Mouse (Mus musculus) midbrain, embryonic 10.5 days (tissue): ENCODE data around the gene Zfp39. TPM values are rescaled to one million over a fixed set of nuclear protein-coding genes. Genes with fewer than 3 reads are reported as not detected.
A peak's percentile ranks its signal among the peaks of the same experiment; 100 is the strongest.

Source experiments
- DNase-seq: peaks from one replicate; pipeline ENCODE4 v3.0.0-alpha.2; 2017; ENCODE audit warnings: low spot score
- H3K27ac ChIP-seq: fragments of 300-500 bp; sonication (generic); replicated peaks from 2 replicates; pipeline ENCODE4 v1.5.1; 2016; ENCODE audit warnings: mild to moderate bottlenecking
- H3K27me3 ChIP-seq: fragments of 300-500 bp; sonication (generic); 2 replicates; pipeline ENCODE4 v1.6.1; 2016; ENCODE audit warnings: low read depth, mild to moderate bottlenecking; ENCODE audit not compliant: poor library complexity, severe bottlenecking
- H3K36me3 ChIP-seq: fragments of 300-500 bp; sonication (generic); 2 replicates; pipeline ENCODE4 v1.6.1; 2016; ENCODE audit warnings: mild to moderate bottlenecking, moderate library complexity
- H3K4me1 ChIP-seq: fragments of 300-500 bp; sonication (generic); 2 replicates; pipeline ENCODE4 v1.6.1; 2016
- H3K4me3 ChIP-seq: fragments of 300-500 bp; sonication (generic); 2 replicates; pipeline ENCODE4 v1.5.1; 2016; ENCODE audit warnings: mild to moderate bottlenecking, moderate library complexity
- H3K9me3 ChIP-seq: fragments of 300-500 bp; sonication (generic); replicated peaks from 2 replicates; pipeline ENCODE4 v1.6.1; 2016; ENCODE audit warnings: mild to moderate bottlenecking
- WGBS: fragments of 180-500 bp; shearing (Covaris S2); methylation state at CpG from one replicate; pipeline ENCODE4 v1.1.7; 2016; 5-methylcytosine and 5-hydroxymethylcytosine counted together
- polyA plus RNA-seq: library from polyadenylated mRNA; unstranded; fragments of >200 nt; fragmentation: Nextera tagmentation; extraction: Ambion mirVana; gene quantifications from 2 replicates; pipeline ENCODE4 v1.2.1, GENCODE M21; 2016

Gene Zfp39
- polyA plus RNA-seq, 1 experiment from 2014 or later = 4.6 TPM

DNA sequence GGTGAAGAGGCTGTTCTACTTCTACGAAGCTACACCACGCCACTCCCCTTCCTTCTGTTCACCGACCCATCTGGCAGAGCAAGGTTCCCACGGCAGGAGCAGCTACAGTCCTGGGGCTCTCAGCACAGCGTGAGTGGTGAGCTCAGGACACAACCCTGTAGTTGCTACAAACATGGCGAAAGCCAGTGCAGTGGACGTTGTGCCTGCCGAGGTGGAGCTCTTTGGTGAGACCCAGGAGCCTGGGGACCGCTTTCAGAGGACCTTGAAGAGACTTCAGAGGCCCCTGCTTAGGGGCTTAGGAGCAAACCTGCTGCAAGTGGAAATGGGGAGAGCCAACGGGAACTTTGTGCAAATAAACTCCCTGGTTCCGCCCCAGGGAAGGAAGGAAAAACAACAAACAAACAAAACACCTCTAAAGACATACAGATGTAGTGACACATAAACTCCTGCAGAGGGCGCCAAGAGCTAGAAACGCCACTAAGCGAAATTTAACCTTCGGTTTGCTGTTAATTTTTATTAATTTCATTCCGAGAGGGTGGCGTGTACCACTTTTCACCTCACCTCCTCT lies 10.5 kb upstream of the Zfp39 start:
- Histone ChIP-seq H3K4me3 (peak overlapping the region; percentile 46), H3K9me3 (no peaks in the 10 kb centered on the region), H3K27me3 (0 out of 2 replicates have a peak, but pooled peaks cover 6% of the 10 kb centered on the region), H3K27ac (peak overlapping the region; percentile 76), H3K36me3 (no peaks in the 10 kb centered on the region), H3K4me1 (peaks cover 6% of the 10 kb centered on the region)
- peak; percentile 39 for DNase-seq
- WGBS = 23% methylated on average over 17 of the region's 17 CpGs

DNA sequence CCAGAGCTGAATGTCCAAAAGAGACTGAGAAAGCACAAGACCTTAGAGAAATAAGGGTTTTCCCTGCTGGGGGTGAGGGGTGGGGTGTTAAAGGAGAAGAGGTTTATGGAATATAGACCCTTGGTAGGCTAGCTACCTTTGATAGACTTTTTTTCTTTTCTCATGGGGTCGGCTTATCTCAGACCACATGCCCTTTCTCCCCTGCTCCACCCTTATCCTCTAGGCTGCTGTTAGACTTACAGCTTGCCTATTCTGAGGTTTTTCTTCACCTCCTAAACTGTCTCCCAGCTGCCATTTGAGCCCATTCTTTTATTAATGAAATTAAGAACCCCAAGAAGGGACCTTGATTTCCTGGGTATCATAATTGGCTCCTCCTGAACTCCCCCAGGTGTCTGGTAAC lies 9.8 kb upstream of the Zfp39 start:
- H3K9me3 ChIP-seq = no peaks in the 10 kb centered on the region
- H3K36me3 ChIP-seq = no peaks in the 10 kb centered on the region
- 0 out of 2 replicates have a peak, but pooled peaks cover 3% of the 10 kb centered on the region for H3K27me3 ChIP-seq
- peak overlapping the region; percentile 76 for H3K27ac ChIP-seq
- peaks cover 6% of the 10 kb centered on the region for H3K4me1 ChIP-seq
- no peak for DNase-seq
- WGBS = 76% methylated on average over 1 of the region's 1 CpGs
- H3K4me3 ChIP-seq = no peak overlapping the region

GRCm38 (mm10) chr11:58904838-58905237 lies 813 bp upstream of the Zfp39 start:
- Histone ChIP-seq H3K27me3 (no peaks in the 10 kb centered on the region), H3K36me3 (peaks cover 22% of the 10 kb centered on the region), H3K4me3 (peak overlapping the region; percentile 84; the same call in 1 of the 2 replicates), H3K27ac (no peak overlapping the region; the same call in 1 of the 2 replicates), H3K4me1 (peaks cover 17% of the 10 kb centered on the region), H3K9me3 (no peaks in the 10 kb centered on the region)
- DNase-seq = peak; percentile 28
- 41% methylated on average over 6 of the region's 6 CpGs for WGBS

- Histone ChIP-seq H3K27ac (peak overlapping the region; percentile 94), H3K9me3 (no peaks in the 10 kb centered on the region), H3K27me3 (no peaks in the 10 kb centered on the region), H3K36me3 (peaks cover 23% of the 10 kb centered on the region), H3K4me1 (peaks cover 17% of the 10 kb centered on the region), H3K4me3 (peak overlapping the region; percentile 84)
- DNase-seq = no peak
- WGBS = 6% methylated on average over 8 of the region's 8 CpGs
These were observed 339 bp upstream of the Zfp39 start for GRCm38 (mm10) chr11:58904410-58904718.

- Histone ChIP-seq H3K4me3 (no peak overlapping the region), H3K4me1 (peaks cover 17% of the 10 kb centered on the region), H3K27ac (no peak overlapping the region), H3K9me3 (no peaks in the 10 kb centered on the region), H3K27me3 (no peaks in the 10 kb centered on the region), H3K36me3 (peaks cover 50% of the 10 kb centered on the region)
- no peak for DNase-seq
These were observed 2.9 kb downstream of the Zfp39 start for GRCm38 (mm10) chr11:58901080-58901479.

- H3K4me1 ChIP-seq = no peaks in the 10 kb centered on the region
- H3K9me3 ChIP-seq = no peaks in the 10 kb centered on the region
- H3K27ac ChIP-seq = no peak overlapping the region
- H3K36me3 ChIP-seq = peaks cover 76% of the 10 kb centered on the region
- WGBS = 81% methylated on average over 6 of the region's 6 CpGs
- no peak for DNase-seq
- H3K27me3 ChIP-seq = no peaks in the 10 kb centered on the region
- no peak overlapping the region for H3K4me3 ChIP-seq
These were observed 6.5 kb downstream of the Zfp39 start for GRCm38 (mm10) chr11:58897485-58897884.

GRCm38 (mm10) chr11:58894456-58894855 lies 9.6 kb downstream of the Zfp39 start:
- DNase-seq = no peak
- Histone ChIP-seq H3K27ac (no peak overlapping the region), H3K27me3 (no peaks in the 10 kb centered on the region), H3K36me3 (peaks cover 83% of the 10 kb centered on the region), H3K4me3 (no peak overlapping the region), H3K4me1 (no peaks in the 10 kb centered on the region), H3K9me3 (no peaks in the 10 kb centered on the region)
- WGBS = 83% methylated on average over 6 of the region's 6 CpGs

- H3K9me3 ChIP-seq = no peaks in the 10 kb centered on the region
These were observed 13.5 kb downstream of the Zfp39 start for GRCm38 (mm10) chr11:58890511-58890910.

DNA sequence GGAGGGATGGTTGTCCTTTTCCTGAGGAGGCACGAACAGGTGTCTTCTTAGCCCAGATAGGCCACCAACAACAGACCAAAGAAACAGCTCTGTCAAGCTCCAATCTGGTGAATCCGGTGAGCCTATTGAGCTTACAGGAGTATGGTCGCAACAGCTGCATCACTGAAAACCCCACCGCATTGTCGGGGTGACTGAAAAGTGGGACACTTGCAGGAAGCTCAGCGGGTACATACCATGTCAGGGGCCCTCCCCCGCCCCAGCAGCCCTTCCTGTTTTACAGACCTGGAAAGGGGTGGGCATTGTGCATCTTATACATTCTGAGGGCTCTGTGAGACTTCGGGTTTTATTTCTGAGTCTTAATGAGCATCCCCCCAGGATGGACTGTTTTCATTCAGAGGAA lies 20.3 kb downstream of the Zfp39 start:
- Histone ChIP-seq H3K4me3 (no peak overlapping the region), H3K36me3 (peaks cover 46% of the 10 kb centered on the region), H3K27ac (no peak overlapping the region), H3K27me3 (no peaks in the 10 kb centered on the region), H3K9me3 (no peaks in the 10 kb centered on the region), H3K4me1 (no peaks in the 10 kb centered on the region)
- no peak for DNase-seq
- 85% methylated on average over 8 of the region's 8 CpGs for WGBS

More at GRCm38 (mm10) chr11:58890511-58890910, 13.5 kb downstream of the Zfp39 start:
- no peak overlapping the region for H3K4me3 ChIP-seq
- H3K27ac ChIP-seq = no peak overlapping the region
- H3K27me3 ChIP-seq = no peaks in the 10 kb centered on the region
- WGBS = 96% methylated on average over 10 of the region's 10 CpGs
- H3K36me3 ChIP-seq = peaks cover 64% of the 10 kb centered on the region
- no peaks in the 10 kb centered on the region for H3K4me1 ChIP-seq
- DNase-seq = no peak

DNA sequence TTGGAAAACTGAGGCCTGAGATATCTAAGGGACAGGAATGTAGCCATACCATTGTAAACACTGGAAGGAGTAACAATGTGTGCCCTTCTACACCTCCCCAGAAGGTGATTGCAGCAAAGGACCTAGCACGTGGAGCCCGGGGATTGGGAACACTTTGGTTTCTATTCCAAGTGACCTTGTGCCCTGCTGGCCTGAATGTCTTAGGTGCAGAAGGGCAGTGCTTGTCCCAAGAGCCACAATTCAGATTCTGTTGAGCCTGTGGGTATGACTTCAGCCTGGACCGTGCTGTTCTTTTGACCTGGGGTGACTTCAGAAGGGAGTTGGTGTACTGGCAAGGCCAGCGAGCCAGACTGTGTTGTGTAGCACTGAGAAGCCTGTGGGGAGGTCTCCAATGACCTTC lies 33.1 kb downstream of the Zfp39 start:
- no peak overlapping the region for H3K4me3 ChIP-seq
- no peaks in the 10 kb centered on the region for H3K9me3 ChIP-seq
- DNase-seq = no peak
- no peaks in the 10 kb centered on the region for H3K27me3 ChIP-seq
- H3K4me1 ChIP-seq = peaks cover 15% of the 10 kb centered on the region
- H3K27ac ChIP-seq = no peak overlapping the region
- H3K36me3 ChIP-seq = peaks cover 47% of the 10 kb centered on the region
- WGBS = 89% methylated on average over 4 of the region's 4 CpGs

DNA sequence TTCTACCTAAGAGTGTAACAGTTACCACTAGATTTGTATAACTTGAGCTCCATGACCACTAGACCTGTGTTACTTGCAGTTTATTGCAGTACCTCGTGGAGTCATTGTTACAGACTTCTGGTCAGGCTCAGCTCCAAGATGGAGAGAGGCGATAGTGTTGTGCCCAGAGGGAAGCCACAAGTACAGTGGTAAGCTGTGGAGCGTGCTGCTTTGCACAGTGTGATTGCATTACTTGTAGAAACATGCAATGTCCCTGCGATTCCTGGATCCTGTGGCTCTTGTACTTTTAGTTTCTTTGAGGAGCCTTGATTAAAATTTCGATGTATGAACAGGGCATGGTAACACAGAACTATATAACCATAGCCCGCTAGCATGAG lies 36.1 kb downstream of the Zfp39 start:
- H3K9me3 ChIP-seq = no peaks in the 10 kb centered on the region
- peak overlapping the region; percentile 94 for H3K4me3 ChIP-seq
- peaks cover 31% of the 10 kb centered on the region for H3K36me3 ChIP-seq
- no peak for DNase-seq
- peak overlapping the region; percentile 93 for H3K27ac ChIP-seq
- H3K4me1 ChIP-seq = peaks cover 15% of the 10 kb centered on the region
- no peaks in the 10 kb centered on the region for H3K27me3 ChIP-seq
- 92% methylated on average over 6 of the region's 6 CpGs for WGBS

DNA sequence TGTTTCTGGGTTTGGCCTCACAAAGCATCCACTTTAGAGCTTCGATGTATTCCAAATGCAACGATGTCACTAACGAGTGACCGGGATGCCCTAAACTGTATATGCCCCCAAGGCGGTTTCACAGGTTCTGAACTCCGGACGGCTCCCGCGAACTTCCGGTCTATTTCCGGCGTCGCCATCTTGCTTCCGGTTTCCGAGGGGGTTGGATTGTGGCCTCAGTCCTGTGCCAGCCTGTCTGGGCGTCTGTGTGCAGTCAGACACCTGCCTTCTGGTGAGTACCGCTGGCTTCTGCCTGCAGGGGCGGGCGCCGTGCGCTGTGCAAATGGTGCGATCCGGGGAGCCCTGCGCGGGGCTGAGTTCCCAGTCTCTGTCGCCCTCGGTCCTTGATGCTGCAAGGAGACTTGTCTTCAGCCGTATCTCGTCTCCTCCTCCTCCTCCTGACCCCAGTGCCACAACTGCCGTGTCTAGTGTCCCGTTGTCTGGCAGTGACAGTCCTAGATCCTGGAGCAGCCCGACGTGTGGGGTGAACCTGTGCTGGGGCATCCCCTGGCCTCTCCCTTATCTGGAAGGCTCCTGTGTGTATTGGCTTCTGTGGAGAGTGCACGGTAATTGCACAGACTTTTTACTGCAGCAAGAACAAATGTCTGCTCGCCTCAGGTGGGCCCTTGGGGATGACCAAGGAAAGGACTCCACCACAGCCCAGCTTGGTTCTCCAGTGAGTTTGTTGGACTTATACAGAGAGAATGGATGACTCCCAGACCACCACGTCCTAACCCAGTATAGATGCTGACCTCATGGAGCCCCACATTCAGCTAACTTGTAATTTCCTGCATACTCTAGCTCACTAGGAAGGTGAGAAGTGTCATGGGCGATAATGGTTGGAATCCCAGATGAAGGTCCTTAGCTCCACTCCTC lies 36.7 kb downstream of the Zfp39 start, which contains the start of gene 2810021J22Rik:
2810021J22Rik (plus strand) TSS at position 178 of the 915 bp plus-strand sequence.
- peaks cover 31% of the 10 kb centered on the region for H3K36me3 ChIP-seq
- H3K4me3 ChIP-seq = peak within 1 kb of the TSS; percentile 94
- H3K27ac ChIP-seq = peak within 1 kb of the TSS; percentile 93
- DNase-seq = peak; percentile 85
- WGBS = 5% methylated on average over 37 of the region's 37 CpGs
- H3K9me3 ChIP-seq = no peaks in the 10 kb centered on the region
- H3K27me3 ChIP-seq = no peaks in the 10 kb centered on the region
- H3K4me1 ChIP-seq = peaks cover 15% of the 10 kb centered on the region

DNA sequence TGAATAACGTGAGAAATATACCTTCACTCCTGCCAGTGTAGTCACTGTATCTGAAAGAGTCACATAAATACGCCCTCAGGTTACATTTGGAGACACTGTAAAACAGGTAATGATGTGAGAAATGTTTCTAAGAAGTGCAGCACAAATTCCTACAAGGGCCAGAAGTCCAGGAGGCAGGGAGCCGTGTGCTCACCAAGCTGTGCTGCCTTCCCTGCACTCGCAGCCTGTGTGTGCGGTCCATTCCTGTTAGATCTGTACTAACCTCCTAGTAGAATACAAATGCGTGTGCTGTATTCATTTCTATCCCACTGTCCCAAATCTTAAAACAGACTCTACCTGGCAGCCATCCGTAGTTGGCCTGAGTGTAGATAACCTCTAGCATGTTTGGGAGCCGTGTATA lies 43.3 kb downstream of the Zfp39 start:
- DNase-seq = no peak
- H3K4me1 ChIP-seq = no peaks in the 10 kb centered on the region
- H3K9me3 ChIP-seq = peaks cover 28% of the 10 kb centered on the region
- no peak overlapping the region for H3K4me3 ChIP-seq
- H3K27ac ChIP-seq = no peak overlapping the region
- 94% methylated on average over 8 of the region's 8 CpGs for WGBS
- peaks cover 54% of the 10 kb centered on the region for H3K36me3 ChIP-seq
- H3K27me3 ChIP-seq = no peaks in the 10 kb centered on the region
